Mouse (Mus musculus) heart, adult 11 months (tissue): ENCODE data around the gene Nradd.

Experiments used
- DNase-seq: peaks from one replicate; pipeline ENCODE4 v3.0.0; 2022

Nradd gene

DNA sequence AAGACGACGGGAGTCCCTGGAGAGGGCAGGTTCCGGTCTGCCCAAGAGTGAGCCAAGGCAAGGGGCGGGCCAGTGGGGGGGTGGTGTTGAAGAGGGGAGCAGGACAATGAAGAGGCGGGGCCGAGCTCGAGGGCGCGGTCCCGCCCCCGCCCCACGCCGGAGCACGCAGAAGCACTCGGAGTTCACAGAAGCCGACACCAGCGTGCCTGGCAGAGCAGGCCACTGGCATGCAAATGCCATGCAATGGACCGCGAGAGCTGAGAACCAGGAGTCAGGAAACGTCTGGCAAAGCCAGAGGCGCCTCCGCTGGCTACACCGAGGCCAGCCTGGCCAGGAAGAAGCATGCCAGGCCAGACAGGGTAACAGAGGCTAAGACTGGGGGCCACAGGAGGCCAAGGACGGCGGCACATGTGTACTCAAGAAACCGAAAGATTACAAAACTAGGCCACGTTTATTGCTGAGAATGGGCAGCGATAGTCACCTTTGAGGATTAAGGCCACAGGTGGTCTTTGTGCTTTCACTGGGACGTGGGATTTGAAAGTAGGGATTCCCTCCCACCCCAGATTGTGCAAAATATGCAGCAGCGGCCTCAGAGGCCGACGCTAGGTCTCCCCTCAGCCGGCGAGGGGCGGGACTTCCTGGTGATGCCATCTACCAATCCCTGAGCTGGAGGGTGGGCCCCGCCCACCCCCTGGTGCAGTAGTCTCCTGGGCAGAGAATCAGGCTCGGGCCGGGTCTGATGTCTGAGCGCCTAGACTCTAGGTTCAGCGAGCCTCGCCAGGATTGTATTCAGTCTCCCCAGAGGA, at the start of gene Nradd:
Nradd (minus strand) TSS at position 92 of the 806 bp plus-strand sequence.
- peak; percentile 99 for DNase-seq

- DNase-seq: peak; percentile 96
Observed at GRCm38 (mm10) chr9:110673107-110673752, 49.0 kb upstream of the Nradd start.

GRCm38 (mm10) chr9:110672462-110673106, 48.3 kb upstream of the Nradd start:
- peak; percentile 96 for DNase-seq

- DNase-seq: no peak
Observed at GRCm38 (mm10) chr9:110669785-110670184, 45.5 kb upstream of the Nradd start.

GRCm38 (mm10) chr9:110668601-110669293, 44.5 kb upstream of the Nradd start:
- no peak for DNase-seq

DNA sequence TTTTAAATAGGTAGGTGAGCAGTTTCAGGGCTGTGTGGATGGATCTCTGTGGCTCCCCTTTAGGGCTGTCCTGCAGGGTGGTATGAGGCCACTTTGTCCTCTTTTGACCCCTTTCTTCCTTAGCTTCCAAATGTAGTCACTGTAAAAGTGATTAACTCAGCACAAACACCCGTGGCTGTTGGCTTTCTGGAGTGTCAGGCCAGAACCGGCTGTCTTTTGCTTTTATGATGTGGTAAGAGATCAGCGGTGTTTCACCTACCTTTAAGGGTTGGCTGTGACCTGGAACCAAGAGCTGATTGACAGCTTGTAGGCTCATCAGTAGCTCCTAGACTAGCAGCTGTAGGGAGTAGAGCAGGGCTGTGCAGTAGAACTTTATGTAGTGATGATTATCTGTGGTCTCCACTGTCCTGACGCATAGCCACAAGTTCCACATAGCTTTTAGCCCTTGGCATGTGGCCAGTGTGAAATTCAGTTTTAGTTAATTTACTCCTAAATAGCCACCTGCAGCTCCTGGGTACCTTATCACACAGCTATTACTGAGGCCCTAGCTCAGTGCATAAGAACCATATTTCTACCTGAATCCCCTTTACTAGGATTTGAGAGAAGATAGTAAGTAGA, 43.1 kb upstream of the Nradd start:
- DNase-seq: no peak

- DNase-seq: no peak
Observed at GRCm38 (mm10) chr9:110666374-110666773, 42.1 kb upstream of the Nradd start.

GRCm38 (mm10) chr9:110665912-110666311, 41.7 kb upstream of the Nradd start:
- peak; percentile 98 for DNase-seq

DNA sequence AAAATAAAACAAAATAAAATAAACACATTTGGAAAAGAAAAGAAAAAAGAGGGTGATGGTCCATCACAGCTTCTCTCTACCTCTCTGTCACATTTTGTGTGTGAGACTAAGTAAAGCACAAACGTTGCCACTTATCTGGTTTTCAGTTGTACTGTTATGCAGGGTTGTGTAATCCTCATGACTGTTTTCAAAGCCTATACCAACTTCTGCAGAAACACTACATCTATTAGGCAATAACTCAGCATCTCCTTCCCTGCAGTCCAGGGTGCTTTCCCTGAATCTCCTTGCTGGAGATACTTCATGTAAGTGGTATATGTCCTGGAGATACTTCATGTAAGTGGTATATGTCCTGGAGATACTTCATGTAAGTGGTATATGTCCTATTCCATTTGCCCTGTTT, 38.6 kb upstream of the Nradd start:
- no peak for DNase-seq

- DNase-seq: no peak
Observed at GRCm38 (mm10) chr9:110660856-110661612, 36.8 kb upstream of the Nradd start.

DNA sequence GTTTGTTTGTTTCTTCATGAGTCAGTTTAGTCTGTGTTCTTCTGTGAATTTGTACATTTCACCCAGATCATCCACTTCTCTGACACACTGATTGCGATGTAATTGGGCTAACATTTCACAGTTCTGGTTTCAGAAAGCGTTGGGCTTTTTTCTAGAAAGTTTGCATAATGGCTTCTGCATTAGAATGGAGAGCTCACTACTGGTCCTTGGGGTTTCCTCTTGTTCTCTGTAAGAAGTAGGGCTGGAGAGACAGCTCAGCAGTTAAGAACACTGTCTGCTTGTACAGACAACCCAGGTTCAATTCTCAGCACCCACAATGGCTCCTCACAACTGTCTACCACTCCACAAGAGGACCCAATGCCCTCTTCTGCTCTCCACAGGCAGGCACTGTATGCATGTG, 36.0 kb upstream of the Nradd start:
- no peak for DNase-seq

DNA sequence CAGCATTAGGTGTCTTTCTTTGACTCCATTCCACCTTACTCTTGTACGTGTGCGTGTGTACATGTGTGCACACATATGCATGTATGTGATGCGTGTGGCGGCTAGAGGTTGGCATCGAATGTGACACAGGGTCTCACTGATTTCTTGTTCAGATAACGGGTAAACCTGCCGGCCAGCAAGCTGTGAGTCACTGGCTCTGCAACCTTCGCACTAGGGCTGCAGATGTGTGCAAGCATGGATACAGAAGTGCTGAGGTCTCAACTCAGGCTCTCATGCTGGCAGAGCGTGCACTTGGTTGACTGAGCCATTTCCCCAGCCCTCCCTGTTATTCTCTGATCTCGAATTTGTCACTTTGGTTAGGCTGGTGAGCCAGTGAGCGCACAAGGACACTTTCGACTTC, 35.3 kb upstream of the Nradd start:
- DNase-seq: no peak

DNA sequence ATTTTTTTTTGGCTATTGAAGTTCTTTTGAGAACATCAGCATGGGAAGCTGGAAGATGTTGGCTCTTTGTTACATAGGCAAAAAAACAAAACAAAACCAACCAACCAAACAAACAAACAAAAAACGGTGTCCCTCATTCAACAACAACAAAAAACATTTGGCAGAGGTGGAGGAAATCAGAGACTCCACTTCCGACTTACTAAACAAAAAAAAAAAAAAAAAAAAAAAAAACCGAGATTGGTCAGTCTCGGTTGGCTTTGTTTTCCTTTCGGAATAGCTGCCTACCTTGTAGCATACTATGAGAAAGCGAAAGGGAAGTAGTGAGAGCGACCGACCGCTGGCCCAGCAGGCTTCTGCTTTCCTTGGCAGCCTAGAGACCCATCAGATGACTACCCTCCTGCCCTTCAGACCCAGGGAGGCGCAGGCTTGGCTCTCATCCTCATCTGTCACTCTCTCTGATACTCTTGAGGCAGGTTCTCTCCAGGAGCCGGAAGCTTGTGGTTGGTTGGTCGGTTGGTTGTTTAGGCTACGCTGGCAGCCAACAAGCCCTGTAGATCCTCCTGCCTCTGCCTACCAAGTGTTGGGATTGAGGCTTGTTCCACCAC, 33.3 kb upstream of the Nradd start:
- peak; percentile 98 for DNase-seq

- peak; percentile 100 for DNase-seq
Observed at GRCm38 (mm10) chr9:110656249-110657221, 32.3 kb upstream of the Nradd start, which contains the start of gene Ccdc12. Gene Ccdc12 (plus strand): TSS chr9:110656503.

DNA sequence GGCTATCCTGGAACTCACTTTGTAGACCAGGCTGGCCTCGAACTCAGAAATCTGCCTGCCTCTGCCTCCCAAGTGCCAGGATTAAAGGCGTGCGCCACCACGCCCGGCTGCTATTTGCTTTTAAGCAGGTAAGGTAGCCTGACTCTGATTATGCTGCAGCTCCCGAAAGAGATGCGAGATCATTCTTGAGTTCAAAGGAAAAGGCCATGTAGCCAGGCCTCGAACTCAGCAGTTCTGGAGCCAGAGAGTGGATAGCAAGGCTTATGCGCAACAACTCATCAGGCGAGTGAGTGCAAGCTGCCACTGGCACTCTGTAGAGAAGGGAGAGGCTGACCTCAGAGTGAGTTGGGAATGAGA, 31.4 kb upstream of the Nradd start:
- no peak for DNase-seq

GRCm38 (mm10) chr9:110654726-110655650, 30.7 kb upstream of the Nradd start:
- no peak for DNase-seq

GRCm38 (mm10) chr9:110653655-110654461, 29.6 kb upstream of the Nradd start, which contains the start of gene Nbeal2:
Gene Nbeal2 (minus strand): TSS chr9:110654161.
- peak; percentile 100 for DNase-seq
